ENCODE assay signal across 8 mouse cellular contexts in the genomic region with DNA sequence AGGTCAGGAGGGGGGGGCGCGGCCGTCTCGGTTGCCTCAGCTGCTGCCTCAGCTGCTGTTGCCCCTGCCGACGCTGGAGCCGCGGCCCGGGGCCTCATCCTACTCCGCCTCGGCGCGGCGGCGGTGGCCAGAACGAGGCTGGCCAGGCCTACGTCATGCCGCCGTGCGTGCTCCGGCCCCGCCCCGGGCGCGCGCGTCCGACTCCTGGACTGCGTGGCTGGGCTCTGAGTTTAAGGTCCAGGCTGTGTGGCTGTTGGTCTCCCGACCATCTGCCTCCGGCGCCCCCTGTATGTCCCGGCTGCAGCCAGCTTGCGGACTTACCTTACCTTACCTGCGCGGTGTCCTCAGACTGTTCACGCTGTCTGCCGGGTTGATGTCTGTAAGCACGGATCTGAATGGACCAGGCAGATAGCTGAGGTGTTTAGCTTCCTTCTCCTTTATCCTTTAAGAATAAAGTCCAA. TPM values are rescaled to one million over a fixed set of nuclear protein-coding genes. Genes with fewer than 3 reads are reported as not detected.
DNase-seq lines count a peak whose midpoint lies in the region; ATAC-seq lines count a peak whose summit lies in the region.

No protein-coding gene starts in this region.

- H3K4me3 ChIP-seq in hindbrain, embryonic 12.5 days = peak overlapping the region; percentile 91

- H3K27me3 ChIP-seq in hindbrain, embryonic 12.5 days = no peaks in the 10 kb centered on the region

- H3K9ac ChIP-seq in hindbrain, embryonic 12.5 days = peak overlapping the region; percentile 98

- H3K36me3 ChIP-seq in hindbrain, embryonic 12.5 days = peaks cover 6% of the 10 kb centered on the region

- ATAC-seq in hindbrain, embryonic 12.5 days (ENCODE audit: low FRiP score) = peak; percentile 99

- peak overlapping the region; percentile 55 for H3K4me2 ChIP-seq in hindbrain, embryonic 12.5 days (replicated peaks)

- peak overlapping the region; percentile 98 for H3K27ac ChIP-seq in hindbrain, embryonic 12.5 days

- no peaks in the 10 kb centered on the region for H3K9me3 ChIP-seq in hindbrain, embryonic 12.5 days (replicated peaks)

- under 1% methylated on average over 35 of the region's 39 CpGs for WGBS in hindbrain, embryonic 12.5 days

- peak; percentile 85 for DNase-seq in MN1 (ENCODE audit: low spot score)
- peak; percentile 92 for DNase-seq in cerebellum, adult 9-10 months
- peak; percentile 71 to 90 for DNase-seq in frontal cortex, adult 2 months (ENCODE audit: extremely low spot score in 1 of 2, low spot score in 1 of 2)
- DNase-seq in layer of hippocampus, postnatal 14 days (ENCODE audit: low spot score in 2 of 2) = peak; percentile 86 to 88
- peak; percentile 90 for DNase-seq in lung, postnatal 14 days
- peak; percentile 72 for DNase-seq in retina, adult 2 months (ENCODE audit: low read depth, low spot score)
- DNase-seq in thymus, postnatal 36 days = peak; percentile 67 to 72

- H3K4me1 ChIP-seq in hindbrain, embryonic 12.5 days = peaks cover 5% of the 10 kb centered on the region

RNA-seq across cellular contexts. Expression of a gene that starts 7.9 kb away (rescaled TPM):
- 169 and 170 TPM in 2 replicates for polyA plus RNA-seq in frontal cortex, adult 2 months (2012; rRNA removed)
- 68.2 and 75.6 TPM in 2 replicates for polyA plus RNA-seq in hindbrain, embryonic 12.5 days (2016; fragmentation: Nextera tagmentation; extraction: Ambion mirVana)
- 100 to 1,000 TPM; 171 to 186 TPM for total RNA-seq in layer of hippocampus, postnatal 14 days (2021)

RNA-seq across cellular contexts. Expression of a gene that starts 54.5 kb away (rescaled TPM):
- not detected in 2 replicates for polyA plus RNA-seq in frontal cortex, adult 2 months (2012; rRNA removed)
- not detected in 2 replicates for polyA plus RNA-seq in hindbrain, embryonic 12.5 days (2016; fragmentation: Nextera tagmentation; extraction: Ambion mirVana)
- not detected for total RNA-seq in layer of hippocampus, postnatal 14 days (2021)

Comparison
In these comparisons a context has a peak if more than half of its experiments do, and no peak if none do; other contexts are left out.
1. Peak in every context shown above with its lines: DNase-seq, ATAC-seq, H3K4me3 ChIP-seq and H3K27ac ChIP-seq.